23 mouse cellular contexts compared by ENCODE assay signal in genomic region chr12:35827797-35828196, GRCm38 (mm10).
A peak's percentile ranks its signal among the peaks of the same experiment; 100 is the strongest.
DNase-seq lines count a peak whose midpoint lies in the region; ATAC-seq lines count a peak whose summit lies in the region.
"Had no signal": no experiment of that assay in that cellular context is flagged by ENCODE, and none has a peak within 500 bp of the region (broad histone marks: within the 10 kb centered on the region; RNA-seq: fewer than 3 reads in every experiment).

No protein-coding gene starts in this region.

- 74% methylated on average over 2 of the region's 2 CpGs for WGBS in neural tube, embryonic 15.5 days

- ATAC-seq in common myeloid progenitor, adult 5-6 weeks (replicated peaks; ENCODE audit: low read depth, poor library complexity, severe bottlenecking): peak; percentile 72
- ATAC-seq in megakaryocyte progenitor cell, adult 5-6 weeks (replicated peaks; ENCODE audit: poor library complexity): peak; percentile 67
- ATAC-seq in neural tube, embryonic 15.5 days (ENCODE audit: low FRiP score): no peak
- ATAC-seq: activated CD4-positive, CD25-positive, alpha-beta regulatory T cell, adult 4 months; forebrain, embryonic 16.5 days; hindbrain, embryonic 16.5 days; Patski had no signal

- no peaks in the 10 kb centered on the region for H3K36me3 ChIP-seq in neural tube, embryonic 15.5 days
- H3K36me3 ChIP-seq: embryonic facial prominence, embryonic 13.5 days; forebrain, embryonic 12.5 days; G1E; heart, embryonic 13.5 days; hindbrain, embryonic 12.5 days had no signal

- no peaks in the 10 kb centered on the region for H3K27me3 ChIP-seq in neural tube, embryonic 15.5 days (replicated peaks)
- H3K27me3 ChIP-seq: forebrain, embryonic 12.5 days; heart, embryonic 13.5 days; hindbrain, embryonic 12.5 days; Patski had no signal

- no peak overlapping the region for H3K27ac ChIP-seq in neural tube, embryonic 15.5 days (replicated peaks)
- H3K27ac ChIP-seq: embryonic facial prominence, embryonic 13.5 days; forebrain, embryonic 12.5 days; heart, embryonic 13.5 days; hindbrain, embryonic 12.5 days had no signal

- H3K9me3 ChIP-seq in neural tube, embryonic 15.5 days (replicated peaks): no peaks in the 10 kb centered on the region
- H3K9me3 ChIP-seq: embryonic facial prominence, embryonic 13.5 days; forebrain, embryonic 12.5 days; heart, embryonic 13.5 days; hindbrain, embryonic 12.5 days had no signal

- H3K9ac ChIP-seq in neural tube, embryonic 15.5 days (replicated peaks): no peak overlapping the region
- H3K9ac ChIP-seq: embryonic facial prominence, embryonic 13.5 days; forebrain, embryonic 12.5 days; heart, embryonic 13.5 days; hindbrain, embryonic 12.5 days had no signal

- H3K4me3 ChIP-seq in neural tube, embryonic 15.5 days (replicated peaks): no peak overlapping the region
- H3K4me3 ChIP-seq: embryonic facial prominence, embryonic 13.5 days; forebrain, embryonic 12.5 days; heart, embryonic 13.5 days; hindbrain, embryonic 12.5 days had no signal

- DNase-seq in spleen, postnatal 36 days (ENCODE audit: low spot score in 2 of 2): peak; percentile 12 to 14
- no peak for DNase-seq in spleen, adult 18-20 months
- DNase-seq in B cell, adult 2 months: peak; percentile 34 to 41
- DNase-seq in kidney, postnatal 4 days: no peak
- no peak for DNase-seq in lung, postnatal 25 days (ENCODE audit: low spot score)
- DNase-seq: adrenal gland, postnatal 14 days; cerebellum, adult 11-12 months; cerebellum, adult 9-10 months; cerebellum, postnatal 25 days; gastrocnemius, postnatal 10 days; heart, postnatal 36 days had no signal

- H3K4me1 ChIP-seq in neural tube, embryonic 15.5 days: 0 out of 2 replicates have a peak, but pooled peaks cover 3% of the 10 kb centered on the region
- H3K4me1 ChIP-seq: heart, embryonic 13.5 days; hindbrain, embryonic 12.5 days had no signal

- H3K4me2 ChIP-seq in neural tube, embryonic 15.5 days: no peak overlapping the region
- H3K4me2 ChIP-seq: embryonic facial prominence, embryonic 13.5 days; forebrain, embryonic 12.5 days; heart, embryonic 13.5 days; hindbrain, embryonic 12.5 days had no signal

Comparison
In these comparisons a context has a peak if more than half of its experiments do, and no peak if none do; other contexts are left out.
1. DNase-seq: peak in spleen, postnatal 36 days (2 of 2) and B cell, adult 2 months (2 of 2); none in spleen, adult 18-20 months (0 of 2), kidney, postnatal 4 days (0 of 2) and lung, postnatal 25 days (single experiment).